Mouse (Mus musculus): Measurements from ENCODE around the gene Tomm70a. TPM values are rescaled to one million over a fixed set of nuclear protein-coding genes. Genes with fewer than 3 reads are reported as not detected.
"Not testable (repeated sequence)": the region's sequence is repeated elsewhere in the genome, so short reads cannot be mapped to it uniquely, and the experiment has no call there.

The Tomm70a gene
- polyA plus RNA-seq, 1 experiment from 2014 or later, result 48.3 TPM

DNA sequence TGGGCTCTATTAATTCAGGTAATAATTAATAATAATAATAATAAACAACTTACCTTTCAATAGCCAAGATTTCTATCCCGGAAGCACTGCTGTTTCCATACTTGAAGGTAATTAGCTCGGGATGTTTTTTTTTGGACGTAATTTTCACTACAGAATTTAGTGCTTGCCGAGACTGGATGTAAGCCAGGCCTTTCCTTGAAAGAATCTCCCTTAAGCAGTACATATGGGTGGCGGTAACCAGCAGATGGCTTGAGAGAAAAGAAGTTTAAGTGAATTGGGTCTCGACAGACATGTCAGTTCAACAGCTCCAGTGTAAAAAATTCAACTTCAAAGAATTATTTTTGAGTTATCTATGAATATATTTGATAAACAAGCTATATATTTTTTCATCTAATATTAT, 50.1 kb downstream of the Tomm70a start:
- no peaks in the 10 kb centered on the region for H3K4me1 ChIP-seq (ENCODE audit: control insufficient read depth, insufficient read depth, low read length)
- 91% methylated on average over 6 of the region's 6 CpGs for WGBS (ENCODE audit: insufficient replicate concordance)
- no peak overlapping the region for H3K4me3 ChIP-seq (ENCODE audit: low read depth, low read length)
- no peak overlapping the region for H3K9ac ChIP-seq (ENCODE audit: low read depth, low read length)
- H3K27ac ChIP-seq (ENCODE audit: low read depth, low read length), result no peak overlapping the region
- H3K4me2 ChIP-seq, result no peak overlapping the region
- H3K36me3 ChIP-seq (ENCODE audit: control insufficient read depth, insufficient read depth, low read length), result 0 out of 2 replicates have a peak, but pooled peaks cover 2% of the 10 kb centered on the region
- no peak for ATAC-seq (replicated peaks; ENCODE audit: insufficient number of reproducible peaks, low FRiP score, low TSS enrichment)
- no peaks in the 10 kb centered on the region for H3K27me3 ChIP-seq (ENCODE audit: control insufficient read depth, insufficient read depth, low read length)
- H3K9me3 ChIP-seq (replicated peaks; ENCODE audit: control insufficient read depth, low read length), result no peaks in the 10 kb centered on the region

DNA sequence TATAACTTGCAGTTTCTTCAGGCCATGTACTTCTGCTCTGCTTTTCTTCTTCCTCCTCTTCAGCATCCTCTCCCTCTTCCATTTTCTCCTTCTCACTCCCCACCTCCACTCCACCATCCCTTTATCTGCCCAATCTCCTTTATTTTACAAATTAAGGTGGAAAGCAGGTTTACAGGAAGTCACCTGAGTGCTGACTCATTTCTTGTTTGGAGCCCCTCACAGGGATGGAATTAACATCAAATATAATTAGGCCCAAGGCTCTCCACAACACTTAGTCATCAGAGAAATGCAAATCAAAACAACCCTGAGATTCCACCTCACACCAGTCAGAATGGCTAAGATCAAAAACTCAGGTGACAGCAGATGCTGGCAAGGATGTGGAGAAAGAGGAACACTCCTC, 53.0 kb downstream of the Tomm70a start:
- not testable (repeated sequence) for H3K36me3 ChIP-seq (ENCODE audit: control insufficient read depth, insufficient read depth, low read length); H3K4me2 ChIP-seq; H3K4me1 ChIP-seq (ENCODE audit: control insufficient read depth, insufficient read depth, low read length); ATAC-seq (replicated peaks; ENCODE audit: insufficient number of reproducible peaks, low FRiP score, low TSS enrichment); H3K9ac ChIP-seq (ENCODE audit: low read depth, low read length); H3K9me3 ChIP-seq (replicated peaks; ENCODE audit: control insufficient read depth, low read length); H3K4me3 ChIP-seq (ENCODE audit: low read depth, low read length); H3K27me3 ChIP-seq (ENCODE audit: control insufficient read depth, insufficient read depth, low read length); H3K27ac ChIP-seq (ENCODE audit: low read depth, low read length)

- Histone ChIP-seq H3K36me3 (ENCODE audit: control insufficient read depth, insufficient read depth, low read length) (peaks cover 5% of the 10 kb centered on the region; the same call in 1 of the 2 replicates), H3K4me3 (ENCODE audit: low read depth, low read length) (no peak overlapping the region), H3K27me3 (ENCODE audit: control insufficient read depth, insufficient read depth, low read length) (no peaks in the 10 kb centered on the region), H3K9me3 (replicated peaks; ENCODE audit: control insufficient read depth, low read length) (no peaks in the 10 kb centered on the region), H3K9ac (ENCODE audit: low read depth, low read length) (no peak overlapping the region), H3K4me1 (ENCODE audit: control insufficient read depth, insufficient read depth, low read length) (no peaks in the 10 kb centered on the region), H3K27ac (ENCODE audit: low read depth, low read length) (no peak overlapping the region), H3K4me2 (no peak overlapping the region)
- WGBS (ENCODE audit: insufficient replicate concordance), result 71% methylated on average over 2 of the region's 2 CpGs
- no peak for ATAC-seq (replicated peaks; ENCODE audit: insufficient number of reproducible peaks, low FRiP score, low TSS enrichment)
These were observed 54.2 kb downstream of the Tomm70a start for GRCm38 (mm10) chr16:57175751-57176150.

- ATAC-seq (replicated peaks; ENCODE audit: insufficient number of reproducible peaks, low FRiP score, low TSS enrichment), result no peak
- H3K4me3 ChIP-seq (ENCODE audit: low read depth, low read length), result no peak overlapping the region
- no peak overlapping the region for H3K4me2 ChIP-seq
- 84% methylated on average over 7 of the region's 7 CpGs for WGBS (ENCODE audit: insufficient replicate concordance)
- H3K4me1 ChIP-seq (ENCODE audit: control insufficient read depth, insufficient read depth, low read length), result no peaks in the 10 kb centered on the region
- H3K27me3 ChIP-seq (ENCODE audit: control insufficient read depth, insufficient read depth, low read length), result no peaks in the 10 kb centered on the region
- no peak overlapping the region for H3K9ac ChIP-seq (ENCODE audit: low read depth, low read length)
- no peaks in the 10 kb centered on the region for H3K9me3 ChIP-seq (replicated peaks; ENCODE audit: control insufficient read depth, low read length)
- no peak overlapping the region for H3K27ac ChIP-seq (ENCODE audit: low read depth, low read length)
- peaks cover 5% of the 10 kb centered on the region; the same call in 1 of the 2 replicates for H3K36me3 ChIP-seq (ENCODE audit: control insufficient read depth, insufficient read depth, low read length)
These were observed 54.8 kb downstream of the Tomm70a start for GRCm38 (mm10) chr16:57176276-57176675.

DNA sequence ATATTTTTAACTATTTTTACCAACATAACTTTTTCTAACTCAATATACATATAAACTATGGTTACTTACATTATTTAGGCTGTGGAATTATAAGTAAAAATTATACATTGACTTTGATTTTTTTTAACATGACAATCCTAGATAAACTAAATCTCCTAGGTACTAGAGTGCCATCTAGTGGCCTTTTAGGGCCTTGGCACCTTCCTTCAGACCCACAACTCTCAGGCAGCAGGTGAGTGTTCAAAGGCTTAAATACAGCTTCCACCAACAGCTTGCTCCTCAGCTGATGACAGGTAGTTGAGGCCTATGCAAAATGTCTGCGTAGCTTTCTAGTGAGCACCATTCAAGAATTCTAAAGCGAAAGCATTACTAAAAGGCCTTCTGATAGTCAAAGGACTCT, 55.8 kb downstream of the Tomm70a start:
- peaks cover 5% of the 10 kb centered on the region; the same call in 1 of the 2 replicates for H3K36me3 ChIP-seq (ENCODE audit: control insufficient read depth, insufficient read depth, low read length)
- no peak overlapping the region for H3K9ac ChIP-seq (ENCODE audit: low read depth, low read length)
- 58% methylated on average over 2 of the region's 2 CpGs for WGBS (ENCODE audit: insufficient replicate concordance)
- H3K4me2 ChIP-seq, result no peak overlapping the region
- no peaks in the 10 kb centered on the region for H3K27me3 ChIP-seq (ENCODE audit: control insufficient read depth, insufficient read depth, low read length)
- H3K4me1 ChIP-seq (ENCODE audit: control insufficient read depth, insufficient read depth, low read length), result no peaks in the 10 kb centered on the region
- H3K9me3 ChIP-seq (replicated peaks; ENCODE audit: control insufficient read depth, low read length), result no peaks in the 10 kb centered on the region
- no peak for ATAC-seq (replicated peaks; ENCODE audit: insufficient number of reproducible peaks, low FRiP score, low TSS enrichment)
- H3K27ac ChIP-seq (ENCODE audit: low read depth, low read length), result no peak overlapping the region
- H3K4me3 ChIP-seq (ENCODE audit: low read depth, low read length), result no peak overlapping the region

- no peak overlapping the region for H3K27ac ChIP-seq (ENCODE audit: low read depth, low read length)
- ATAC-seq (replicated peaks; ENCODE audit: insufficient number of reproducible peaks, low FRiP score, low TSS enrichment), result no peak
- H3K9me3 ChIP-seq (replicated peaks; ENCODE audit: control insufficient read depth, low read length), result no peaks in the 10 kb centered on the region
- WGBS (ENCODE audit: insufficient replicate concordance), result 75% methylated on average over 10 of the region's 10 CpGs
- H3K4me3 ChIP-seq (ENCODE audit: low read depth, low read length), result no peak overlapping the region
- no peak overlapping the region for H3K4me2 ChIP-seq
- no peaks in the 10 kb centered on the region for H3K4me1 ChIP-seq (ENCODE audit: control insufficient read depth, insufficient read depth, low read length)
- no peak overlapping the region for H3K9ac ChIP-seq (ENCODE audit: low read depth, low read length)
- H3K36me3 ChIP-seq (ENCODE audit: control insufficient read depth, insufficient read depth, low read length), result peaks cover 8% of the 10 kb centered on the region; the same call in 1 of the 2 replicates
- no peaks in the 10 kb centered on the region for H3K27me3 ChIP-seq (ENCODE audit: control insufficient read depth, insufficient read depth, low read length)
These were observed 56.2 kb downstream of the Tomm70a start for GRCm38 (mm10) chr16:57177664-57178063.

GRCm38 (mm10) chr16:57181180-57181579, 59.7 kb downstream of the Tomm70a start:
- Histone ChIP-seq H3K27me3 (ENCODE audit: control insufficient read depth, insufficient read depth, low read length) (no peaks in the 10 kb centered on the region), H3K27ac (ENCODE audit: low read depth, low read length) (no peak overlapping the region), H3K4me2 (no peak overlapping the region), H3K9me3 (replicated peaks; ENCODE audit: control insufficient read depth, low read length) (no peaks in the 10 kb centered on the region), H3K4me1 (ENCODE audit: control insufficient read depth, insufficient read depth, low read length) (no peaks in the 10 kb centered on the region), H3K36me3 (ENCODE audit: control insufficient read depth, insufficient read depth, low read length) (peaks cover 12% of the 10 kb centered on the region; the same call in 1 of the 2 replicates), H3K9ac (ENCODE audit: low read depth, low read length) (no peak overlapping the region), H3K4me3 (ENCODE audit: low read depth, low read length) (no peak overlapping the region)
- no peak for ATAC-seq (replicated peaks; ENCODE audit: insufficient number of reproducible peaks, low FRiP score, low TSS enrichment)
- WGBS (ENCODE audit: insufficient replicate concordance), result 81% methylated on average over 11 of the region's 11 CpGs

DNA sequence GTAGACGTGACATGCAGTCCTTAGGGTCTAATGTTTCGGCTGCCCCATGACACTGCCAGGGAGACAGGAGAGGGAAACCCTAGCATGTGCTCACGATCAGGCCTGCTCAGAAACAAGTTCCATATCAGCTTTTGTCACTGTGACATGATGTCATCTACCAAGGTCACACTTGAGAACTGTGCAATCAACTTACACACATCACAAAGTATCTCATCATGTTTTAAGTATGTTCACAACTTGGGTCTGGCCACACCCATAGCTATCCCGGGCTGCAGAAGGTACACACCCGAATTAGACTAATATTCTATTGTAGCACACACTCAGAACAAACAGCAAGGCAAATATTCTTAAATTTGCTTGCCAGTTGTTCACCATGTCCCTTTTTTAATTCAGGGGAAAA, 60.5 kb downstream of the Tomm70a start:
- peaks cover 11% of the 10 kb centered on the region; the same call in 1 of the 2 replicates for H3K36me3 ChIP-seq (ENCODE audit: control insufficient read depth, insufficient read depth, low read length)
- no peaks in the 10 kb centered on the region for H3K9me3 ChIP-seq (replicated peaks; ENCODE audit: control insufficient read depth, low read length)
- no peak overlapping the region for H3K27ac ChIP-seq (ENCODE audit: low read depth, low read length)
- 81% methylated on average over 5 of the region's 5 CpGs for WGBS (ENCODE audit: insufficient replicate concordance)
- no peak overlapping the region for H3K9ac ChIP-seq (ENCODE audit: low read depth, low read length)
- no peak overlapping the region for H3K4me3 ChIP-seq (ENCODE audit: low read depth, low read length)
- no peaks in the 10 kb centered on the region for H3K4me1 ChIP-seq (ENCODE audit: control insufficient read depth, insufficient read depth, low read length)
- no peak for ATAC-seq (replicated peaks; ENCODE audit: insufficient number of reproducible peaks, low FRiP score, low TSS enrichment)
- no peak overlapping the region for H3K4me2 ChIP-seq
- H3K27me3 ChIP-seq (ENCODE audit: control insufficient read depth, insufficient read depth, low read length), result no peaks in the 10 kb centered on the region

- Histone ChIP-seq H3K9me3 (replicated peaks; ENCODE audit: control insufficient read depth, low read length) (no peaks in the 10 kb centered on the region), H3K4me3 (ENCODE audit: low read depth, low read length) (no peak overlapping the region), H3K27me3 (ENCODE audit: control insufficient read depth, insufficient read depth, low read length) (no peaks in the 10 kb centered on the region), H3K27ac (ENCODE audit: low read depth, low read length) (no peak overlapping the region), H3K9ac (ENCODE audit: low read depth, low read length) (no peak overlapping the region), H3K36me3 (ENCODE audit: control insufficient read depth, insufficient read depth, low read length) (peaks cover 12% of the 10 kb centered on the region; the same call in 1 of the 2 replicates), H3K4me2 (no peak overlapping the region), H3K4me1 (ENCODE audit: control insufficient read depth, insufficient read depth, low read length) (no peaks in the 10 kb centered on the region)
- 93% methylated on average over 4 of the region's 4 CpGs for WGBS (ENCODE audit: insufficient replicate concordance)
- no peak for ATAC-seq (replicated peaks; ENCODE audit: insufficient number of reproducible peaks, low FRiP score, low TSS enrichment)
These were observed 65.1 kb downstream of the Tomm70a start for GRCm38 (mm10) chr16:57186618-57187017.
